Mouse (Mus musculus) adrenal gland, adult (tissue): ENCODE data around the gene Stra8.

ENCODE experiments used
- DNase-seq, 2 experiments: peaks; one replicate each; pipeline ENCODE4 v3.0.0; 2022 to 2023; ENCODE audit warnings: low spot score in 1 of 2; ENCODE audit not compliant: inconsistent age in 2 of 2

Stra8 gene

GRCm38 (mm10) chr6:34902578-34902977 lies 17.4 kb upstream of the Stra8 start:
- DNase-seq, result no peak

DNA sequence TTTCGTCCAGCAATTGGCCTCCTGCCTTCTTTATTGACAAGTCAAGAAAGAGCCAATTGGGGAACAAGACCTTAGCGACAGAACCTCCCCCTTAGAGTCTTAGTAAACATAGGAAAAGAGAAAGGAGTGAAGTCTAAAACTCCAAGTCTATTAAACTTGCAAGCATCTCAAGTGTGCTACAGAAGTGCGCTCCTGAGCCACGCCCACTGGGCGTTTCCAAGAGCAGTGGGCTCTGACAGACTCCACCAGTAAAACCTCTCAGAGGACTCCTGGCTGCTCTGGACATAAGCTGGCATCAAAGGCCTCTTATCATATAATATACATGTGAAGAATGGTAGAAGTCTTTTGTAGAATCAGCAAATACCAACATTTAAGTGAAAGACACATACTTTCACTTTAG lies 16.5 kb upstream of the Stra8 start:
- DNase-seq, result no peak

DNA sequence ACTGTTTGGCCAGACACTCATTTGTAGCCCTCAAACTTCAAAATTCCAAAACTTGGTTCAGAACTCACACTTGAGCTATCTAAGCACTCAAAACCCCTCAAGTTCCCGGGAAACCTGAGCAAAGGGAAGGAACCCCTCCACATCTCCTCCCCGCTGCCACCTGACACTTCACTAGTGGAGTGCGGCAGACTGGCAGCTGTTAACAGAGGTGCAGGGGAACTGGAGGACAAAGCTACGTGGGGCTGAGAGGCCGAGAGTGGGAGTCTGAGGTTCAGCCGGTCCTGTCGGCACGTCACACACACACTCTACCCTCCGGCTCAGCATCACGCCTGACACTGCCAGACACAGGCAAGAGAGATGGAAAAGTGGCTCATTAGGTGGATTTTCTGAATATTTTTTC lies 16.1 kb upstream of the Stra8 start:
- DNase-seq, result no peak

DNA sequence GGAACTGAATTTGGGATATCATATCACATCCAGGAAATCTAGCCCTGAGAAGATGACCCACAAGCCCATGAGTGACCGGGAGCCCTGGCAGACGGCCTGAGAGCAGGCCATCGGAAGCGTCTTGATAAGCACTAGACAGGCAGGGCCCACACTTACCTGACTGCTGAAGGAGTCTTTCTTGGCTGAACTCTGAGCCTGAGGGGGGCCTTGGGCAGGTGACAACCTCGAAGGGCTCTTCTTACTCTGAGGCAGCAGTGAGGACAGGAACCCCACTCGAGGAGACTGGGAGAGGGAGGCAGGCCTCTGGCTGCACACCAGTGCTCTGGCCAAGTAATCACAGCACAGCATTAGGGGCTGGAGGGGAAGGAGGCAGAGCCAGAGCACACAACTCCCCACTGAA lies 15.6 kb upstream of the Stra8 start:
- DNase-seq, result no peak

GRCm38 (mm10) chr6:34906125-34906524 lies 13.8 kb upstream of the Stra8 start:
- no peak for DNase-seq

- no peak for DNase-seq
Observed at GRCm38 (mm10) chr6:34906661-34907060, 13.3 kb upstream of the Stra8 start.

DNA sequence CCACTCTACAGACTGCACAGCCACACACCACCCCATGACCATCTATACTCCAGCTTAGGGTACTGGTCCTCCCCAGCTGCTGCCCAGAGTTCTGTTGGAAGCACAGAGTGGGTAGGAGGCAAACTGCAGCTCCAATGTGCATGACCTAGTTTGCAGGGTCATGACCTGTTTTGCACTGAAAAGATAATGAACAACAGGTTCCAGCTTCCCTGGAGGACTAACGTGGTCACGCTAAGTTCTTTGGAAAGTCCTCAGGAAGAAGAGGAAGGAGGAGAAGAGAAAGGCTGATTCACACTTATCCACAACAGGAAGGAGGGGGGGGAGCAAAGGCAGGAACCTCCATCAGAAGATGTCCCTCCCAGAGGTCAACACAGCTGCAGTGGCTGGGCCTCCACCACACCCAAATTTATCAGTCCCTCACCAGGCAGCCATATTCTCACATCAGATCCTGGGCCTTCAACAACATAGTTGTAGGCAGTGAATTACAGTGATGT lies 12.8 kb upstream of the Stra8 start:
- DNase-seq, result no peak

DNA sequence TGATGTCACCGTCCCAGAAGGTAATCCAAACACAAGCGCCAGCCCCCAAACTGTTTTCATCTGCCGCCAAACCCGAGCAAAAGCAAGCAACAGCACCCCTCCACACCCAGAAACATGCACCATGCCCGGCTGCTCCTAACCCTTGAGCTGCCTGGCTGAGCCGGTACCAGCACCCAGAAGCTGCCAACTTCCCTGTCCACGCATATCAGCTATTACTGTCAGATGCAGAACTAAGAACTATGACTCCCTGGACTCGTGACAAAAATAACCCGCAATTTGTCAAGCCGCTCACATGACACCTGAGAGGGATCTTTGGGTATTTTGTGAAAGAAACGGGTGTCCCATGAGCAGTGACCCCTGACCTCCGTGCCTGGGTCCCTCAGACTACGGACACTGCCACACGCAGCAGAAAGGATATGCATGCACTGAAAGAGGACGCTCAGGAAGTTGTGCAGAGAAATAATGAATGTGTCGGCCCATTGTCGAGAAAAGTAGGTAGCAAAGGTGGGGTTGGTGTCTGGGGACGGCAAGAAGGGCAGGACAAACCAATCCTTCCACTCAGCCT lies 12.2 kb upstream of the Stra8 start:
- no peak for DNase-seq

DNA sequence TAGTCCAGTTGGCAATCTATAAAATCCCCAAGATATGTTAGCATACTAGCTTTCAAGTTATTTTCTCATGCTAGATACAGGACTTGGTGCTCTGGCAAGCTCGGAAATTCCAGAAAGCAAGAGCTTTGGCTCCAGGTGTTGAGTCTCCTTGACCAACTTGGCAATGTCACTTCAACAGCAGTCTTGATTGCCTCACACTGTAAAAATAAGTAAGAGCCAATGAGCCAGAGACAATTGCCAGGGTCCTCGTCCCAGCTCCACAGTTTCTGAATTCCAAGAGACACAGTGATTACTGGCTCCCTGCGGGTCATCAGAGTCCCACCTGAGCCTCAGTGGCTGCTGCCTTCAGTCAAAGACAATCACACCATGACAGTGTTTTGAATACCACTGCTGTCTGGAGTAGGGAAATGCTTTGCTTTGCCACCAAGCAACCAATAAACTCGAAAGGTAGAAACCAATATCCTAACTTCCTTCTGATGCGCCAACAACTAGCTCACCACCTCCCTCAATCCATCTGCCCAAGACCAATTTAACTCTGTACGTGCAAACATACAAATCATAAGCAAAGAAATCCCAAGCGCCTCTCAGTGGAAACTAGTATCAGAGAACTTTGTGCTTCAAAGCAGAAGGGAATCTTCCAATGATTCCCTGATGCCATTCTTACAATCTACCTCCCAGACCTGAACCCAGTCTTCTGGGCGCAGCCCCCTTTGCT lies 10.2 kb upstream of the Stra8 start:
- peak in 1 of 2 experiments; percentile 41 for DNase-seq

- DNase-seq, result peak; percentile 93 to 98
Observed at GRCm38 (mm10) chr6:34910371-34911219, 9.4 kb upstream of the Stra8 start, which contains the start of gene Wdr91. Wdr91 (minus strand) TSS chr6:34910876.

DNA sequence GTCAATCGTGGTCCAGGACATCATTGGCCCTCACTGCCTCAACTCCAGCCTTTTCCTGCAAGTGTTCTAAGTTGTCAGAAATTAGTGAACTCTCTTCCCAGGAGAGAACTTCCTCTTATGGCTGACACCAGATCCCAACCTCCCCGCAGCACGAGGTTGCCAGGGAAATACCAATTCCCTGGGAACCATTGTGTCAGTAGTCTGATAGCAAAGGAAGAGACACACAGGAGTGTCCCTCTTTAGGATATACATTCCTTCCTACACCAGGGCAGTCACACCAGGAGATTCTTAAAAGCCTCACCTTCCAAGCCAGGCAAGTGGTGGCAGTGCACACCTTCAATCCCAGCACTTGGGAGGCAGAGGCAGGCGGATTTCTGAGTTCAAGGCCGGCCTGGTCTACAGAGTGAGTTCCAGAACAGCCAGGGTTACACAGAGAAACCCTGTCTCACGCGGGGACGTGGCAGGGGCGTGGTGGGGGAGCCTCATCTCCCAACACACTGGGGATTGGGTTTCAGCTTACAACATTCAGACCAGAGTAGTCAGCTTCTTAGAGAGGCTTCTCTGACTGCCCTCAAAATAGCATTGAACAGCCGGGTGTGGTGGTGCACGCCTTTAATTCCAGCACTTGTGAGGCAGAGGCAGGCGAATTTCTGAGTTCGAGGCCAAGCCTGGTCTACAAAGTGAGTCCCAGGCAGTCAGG lies 6.5 kb upstream of the Stra8 start:
- no peak for DNase-seq

DNA sequence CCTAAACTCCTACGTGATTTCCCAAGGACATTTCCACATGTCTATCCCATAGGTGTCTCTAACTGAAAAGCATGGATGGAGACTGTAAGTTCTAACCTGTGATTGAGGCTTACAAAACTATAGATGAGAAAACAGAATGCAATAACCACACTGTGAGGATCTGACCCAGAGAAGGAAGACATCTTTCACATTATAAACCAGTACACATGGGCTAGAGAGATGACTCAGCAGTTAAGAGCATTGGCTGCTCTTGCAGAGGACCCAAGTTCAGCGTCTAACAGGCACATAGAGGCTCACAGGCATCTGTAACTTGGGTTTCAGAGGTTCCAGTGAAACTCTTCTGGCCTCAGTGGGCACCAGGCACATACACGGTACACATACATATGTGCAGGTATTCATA lies 5.5 kb upstream of the Stra8 start:
- no peak for DNase-seq

DNA sequence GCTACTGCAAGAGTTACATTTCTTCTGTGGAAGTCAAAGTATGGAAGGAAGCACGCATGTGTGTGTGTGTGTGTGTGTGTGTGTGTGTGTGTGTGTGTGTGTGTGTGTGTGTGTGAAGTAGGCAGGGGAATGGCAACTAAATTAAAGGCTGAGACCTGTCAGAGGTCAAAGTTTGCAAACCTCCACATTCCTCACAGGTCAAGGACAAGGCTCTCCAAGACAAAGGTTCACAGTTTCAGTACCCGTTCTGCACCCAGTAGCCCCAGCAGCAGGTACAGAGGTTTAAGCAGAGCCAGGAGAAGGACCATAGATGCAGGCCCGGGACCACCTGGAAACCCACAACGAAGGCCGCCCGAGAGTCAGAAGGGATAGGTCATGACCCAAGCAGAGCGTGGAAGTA lies 817 bp upstream of the Stra8 start:
- DNase-seq, result no peak

- DNase-seq, result no peak
Observed at GRCm38 (mm10) chr6:34920631-34921030, 668 bp downstream of the Stra8 start.

- peak; percentile 29 to 67 for DNase-seq
Observed at GRCm38 (mm10) chr6:34921941-34922340, 2.0 kb downstream of the Stra8 start.

DNA sequence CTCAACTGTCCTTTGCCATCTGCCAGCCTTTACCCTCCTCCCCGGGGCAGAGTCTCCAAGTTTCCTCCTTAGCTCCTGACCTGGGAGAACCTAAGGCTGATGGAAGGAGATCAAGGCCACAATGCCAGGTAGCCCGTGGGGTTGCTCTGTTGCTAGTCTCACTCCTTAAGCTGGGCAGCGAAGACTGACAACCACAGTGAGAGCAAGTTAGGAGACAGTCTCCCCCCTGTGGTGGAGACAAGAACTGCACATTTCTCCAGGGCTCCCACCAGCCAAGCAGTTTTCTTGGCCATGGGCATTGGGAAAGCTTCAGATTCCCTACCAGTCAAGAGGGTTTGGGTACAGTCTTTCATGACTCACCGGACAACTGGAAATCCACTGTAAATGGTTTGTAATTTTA lies 7.2 kb downstream of the Stra8 start:
- DNase-seq, result peak; percentile 58 to 90

DNA sequence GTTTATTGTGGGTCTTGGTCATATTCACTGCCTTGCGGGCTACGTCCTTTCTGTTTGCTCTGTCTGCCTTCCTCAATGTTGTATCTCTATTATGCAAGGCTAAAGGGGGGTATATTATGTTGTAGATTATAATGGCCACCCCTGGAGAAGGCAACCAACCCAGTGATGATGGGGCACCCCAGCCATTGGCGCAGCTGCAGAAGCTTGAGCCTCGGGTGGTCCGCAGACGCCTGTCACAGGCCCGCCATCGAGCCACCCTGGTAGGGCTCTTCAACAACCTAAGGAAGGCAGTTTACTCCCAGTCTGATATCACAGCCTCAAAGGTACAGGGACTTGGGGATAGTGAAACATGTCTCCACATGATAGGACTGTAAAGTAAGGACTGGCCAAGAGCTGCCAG lies 7.6 kb downstream of the Stra8 start:
- DNase-seq, result no peak

DNA sequence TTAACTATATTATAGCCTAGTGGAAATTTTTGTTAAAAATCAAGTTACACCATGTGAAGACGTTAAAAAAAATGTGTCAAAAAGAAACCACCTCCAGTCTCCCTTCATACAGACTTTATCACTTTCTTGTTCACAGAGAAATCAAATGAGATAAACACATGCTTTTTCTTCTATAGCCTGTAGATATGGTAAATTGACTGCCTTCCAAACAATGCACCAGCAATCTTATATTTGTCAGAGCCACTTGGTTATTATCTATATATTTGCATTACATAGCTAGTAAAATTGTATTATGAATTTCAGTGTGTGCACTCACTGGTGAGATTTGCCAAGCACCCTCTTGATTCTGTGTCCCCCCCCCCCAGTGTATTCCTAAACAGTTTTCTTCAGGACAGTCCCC lies 12.7 kb downstream of the Stra8 start:
- DNase-seq, result no peak

- DNase-seq, result no peak
Observed at GRCm38 (mm10) chr6:34936743-34937142, 16.8 kb downstream of the Stra8 start.

DNA sequence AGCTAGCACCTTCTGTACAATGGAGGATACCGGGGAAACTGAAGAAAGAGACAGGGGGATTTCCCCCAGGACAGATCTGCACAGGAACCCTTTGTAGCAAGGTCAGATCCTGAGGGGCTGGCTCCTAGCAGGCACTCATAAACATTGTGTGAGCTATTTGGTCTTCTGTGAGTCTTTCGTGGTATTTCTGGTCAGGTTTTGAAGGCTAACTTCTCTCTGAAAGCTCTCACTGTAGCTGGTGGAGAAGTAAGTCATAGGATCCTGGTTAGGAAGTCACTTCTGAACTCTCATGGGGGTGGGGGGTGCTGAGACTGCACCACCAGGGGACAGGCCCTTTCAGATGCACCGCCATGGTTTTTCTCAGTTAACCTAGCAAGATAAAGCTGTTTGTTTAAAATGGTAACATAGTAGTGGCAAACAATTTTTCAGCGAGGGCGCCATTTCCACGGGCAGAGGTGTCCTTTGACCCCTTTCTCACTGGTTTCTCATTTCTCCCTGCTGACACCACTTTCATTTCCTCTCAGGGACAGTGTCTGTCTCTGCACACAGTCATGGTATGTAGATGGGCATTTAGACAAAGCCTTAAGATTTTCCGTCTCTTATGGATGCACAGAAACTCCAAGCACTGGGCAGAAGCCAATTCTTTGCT lies 18.4 kb downstream of the Stra8 start:
- DNase-seq, result no peak

GRCm38 (mm10) chr6:34938929-34939325 lies 19.0 kb downstream of the Stra8 start:
- no peak for DNase-seq
